Mouse (Mus musculus) lung, postnatal 14 days (tissue): Measurements from ENCODE around the gene Zfc3h1.

Experiments used
- DNase-seq: peaks from one replicate; pipeline ENCODE4 v3.0.0; 2021

Gene Zfc3h1

DNA sequence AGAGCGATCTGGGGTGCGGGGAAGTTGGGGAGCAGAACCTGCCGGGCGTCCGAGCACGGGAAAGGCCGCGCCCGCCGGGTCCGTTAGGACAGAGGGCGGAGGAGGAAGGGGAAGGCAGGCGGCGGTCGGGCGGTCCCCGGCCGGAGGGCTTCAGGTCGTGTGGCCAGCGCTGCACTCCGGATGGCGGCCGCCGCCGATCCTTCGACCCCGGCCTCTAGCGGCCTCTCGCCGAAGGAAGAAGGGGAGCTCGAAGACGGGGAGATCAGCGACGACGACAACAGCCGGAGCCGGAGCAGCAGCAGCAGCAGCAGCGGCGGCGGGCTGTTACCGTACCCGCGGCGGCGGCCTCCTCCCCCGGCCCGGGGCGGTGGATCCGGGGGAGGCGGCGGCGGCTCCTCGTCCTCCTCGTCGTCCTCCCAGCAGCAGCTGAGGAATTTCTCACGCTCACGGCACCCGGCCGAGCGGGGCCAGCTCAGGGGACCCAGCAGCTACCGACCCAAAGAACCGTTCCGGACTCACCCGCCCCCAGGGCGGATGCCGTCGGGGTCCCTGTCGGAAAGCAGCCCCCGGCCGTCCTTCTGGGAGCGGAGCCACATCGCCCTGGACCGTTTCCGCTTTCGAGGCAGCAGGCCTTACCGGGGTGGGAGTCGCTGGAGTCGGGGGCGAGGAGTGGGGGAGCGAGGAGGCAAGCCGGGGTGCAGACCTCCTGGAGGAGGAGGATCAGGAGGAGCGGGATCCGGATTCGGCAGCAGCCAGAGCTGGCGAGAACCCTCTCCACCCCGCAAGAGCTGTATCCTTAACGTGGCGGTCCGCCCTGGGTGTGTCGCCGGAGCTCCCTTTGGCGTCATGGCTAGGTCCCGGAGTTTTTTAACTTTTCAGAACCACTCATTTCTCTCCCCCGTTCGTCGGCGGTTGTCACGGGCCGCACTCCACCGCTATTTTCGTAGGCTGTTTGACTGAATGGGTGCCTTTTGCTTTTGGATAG, 551 bp downstream of the Zfc3h1 start:
- peak; percentile 63 for DNase-seq

DNA sequence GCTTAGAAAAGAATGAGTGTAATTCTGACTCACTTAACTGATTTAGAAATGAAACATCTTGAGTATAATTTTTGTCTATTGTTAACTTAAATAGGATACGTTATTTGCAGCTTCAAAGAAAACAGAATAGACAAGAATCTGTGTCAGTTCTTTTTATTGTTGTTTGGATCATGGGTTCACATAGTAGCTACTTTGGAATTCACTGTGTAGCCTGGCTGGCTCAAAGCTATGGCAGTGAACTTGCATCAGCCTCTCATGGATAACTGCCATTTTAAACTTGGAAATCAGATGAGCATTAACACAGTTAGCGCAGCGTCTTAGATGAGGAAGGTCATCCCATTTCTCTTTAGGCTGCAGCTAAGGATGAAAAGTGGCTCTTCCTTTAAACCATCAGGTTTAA, 3.1 kb downstream of the Zfc3h1 start:
- DNase-seq: no peak

DNA sequence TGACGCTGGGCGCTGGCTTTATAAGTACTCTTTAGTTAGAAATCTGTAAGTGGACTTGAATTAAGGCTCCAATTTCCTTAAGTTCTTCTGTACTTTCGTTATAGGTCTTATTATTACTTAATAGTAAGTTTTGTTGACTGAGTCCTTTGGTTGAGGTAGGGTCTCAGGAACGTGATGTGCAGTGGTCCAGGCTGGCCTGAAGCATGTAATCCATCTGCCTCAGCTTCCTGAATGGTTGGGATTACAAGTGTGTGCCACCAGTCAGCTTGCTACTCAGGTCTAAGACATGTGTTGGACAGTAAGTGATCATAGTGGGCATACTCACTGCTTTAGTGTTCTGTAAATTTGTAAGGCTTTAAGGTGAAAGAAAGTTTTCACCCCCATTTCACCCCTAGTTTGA, 6.3 kb downstream of the Zfc3h1 start:
- DNase-seq: no peak

DNA sequence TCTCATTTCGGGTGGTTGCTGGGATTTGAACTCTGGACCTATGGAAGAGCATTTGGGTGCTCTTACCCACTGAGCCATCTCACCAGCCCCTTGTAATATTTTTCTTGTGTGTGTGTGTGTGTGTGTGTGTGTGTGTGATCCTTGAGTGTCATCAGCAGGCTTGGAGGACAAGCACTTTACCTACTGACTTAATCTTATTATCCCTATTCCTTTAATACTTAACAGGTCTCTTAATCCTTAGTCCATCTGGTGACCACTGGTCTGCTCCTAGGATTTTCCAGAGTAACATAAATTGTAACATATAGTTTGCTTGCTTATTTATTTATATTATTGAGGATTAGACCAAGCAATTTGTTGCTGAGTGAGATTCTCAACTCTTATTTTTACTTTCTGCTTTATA, 7.1 kb downstream of the Zfc3h1 start:
- DNase-seq: no peak

DNA sequence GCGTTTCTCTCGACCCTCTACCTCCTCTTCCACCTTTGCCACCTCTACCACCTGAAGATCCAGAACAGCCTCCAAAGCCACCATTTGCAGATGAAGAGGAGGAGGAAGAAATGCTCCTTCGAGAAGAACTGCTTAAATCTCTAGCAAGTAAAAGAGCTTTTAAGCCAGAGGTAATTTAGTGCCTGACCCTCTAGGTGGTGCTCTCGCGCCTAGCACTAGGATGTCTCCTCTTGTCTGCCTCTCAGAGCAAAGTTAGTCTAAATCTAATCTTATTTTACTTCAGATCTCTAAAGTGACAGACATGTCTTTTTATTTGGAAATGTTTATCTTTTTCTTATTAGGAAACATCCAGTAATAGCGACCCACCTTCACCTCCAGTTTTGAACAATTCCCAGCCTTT, 21.6 kb downstream of the Zfc3h1 start:
- DNase-seq: peak; percentile 55

DNA sequence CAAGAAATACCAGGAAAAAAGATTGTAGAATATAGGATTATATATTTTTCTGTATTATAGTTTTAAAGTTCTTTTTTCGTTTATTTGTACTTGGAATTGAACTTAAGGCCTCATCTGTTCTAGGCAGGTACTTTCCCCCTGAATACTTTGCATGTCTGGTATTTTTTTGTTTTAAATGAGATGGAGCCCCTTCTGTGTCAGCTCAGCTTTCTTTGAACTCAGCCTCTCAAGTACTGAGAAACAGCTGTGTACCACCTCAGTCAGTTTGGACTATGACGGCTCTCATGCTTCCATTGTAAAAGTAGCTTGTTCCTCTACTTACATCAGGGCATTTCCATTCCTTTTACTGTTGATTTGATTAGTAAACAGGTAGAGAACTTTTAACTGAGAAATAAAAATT, 28.7 kb downstream of the Zfc3h1 start:
- DNase-seq: no peak

DNA sequence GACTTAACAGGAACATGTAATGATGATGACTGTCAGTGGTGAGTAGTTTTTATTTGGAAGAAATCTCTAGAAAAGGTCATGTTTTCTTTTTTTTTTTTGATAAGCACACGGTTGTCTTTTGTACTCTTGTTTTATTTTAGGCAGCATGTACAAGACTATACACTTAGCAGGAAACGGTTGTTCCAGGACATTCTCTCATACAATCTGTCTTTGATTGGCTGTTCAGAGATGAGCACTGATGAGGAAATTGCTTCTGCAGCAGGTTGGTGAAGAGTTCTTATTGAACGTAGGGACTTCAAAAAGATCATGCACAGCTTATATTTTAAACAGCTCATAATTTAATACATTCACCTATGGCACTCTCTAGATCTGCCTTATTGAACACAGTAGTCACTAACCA, 29.3 kb downstream of the Zfc3h1 start:
- DNase-seq: no peak

DNA sequence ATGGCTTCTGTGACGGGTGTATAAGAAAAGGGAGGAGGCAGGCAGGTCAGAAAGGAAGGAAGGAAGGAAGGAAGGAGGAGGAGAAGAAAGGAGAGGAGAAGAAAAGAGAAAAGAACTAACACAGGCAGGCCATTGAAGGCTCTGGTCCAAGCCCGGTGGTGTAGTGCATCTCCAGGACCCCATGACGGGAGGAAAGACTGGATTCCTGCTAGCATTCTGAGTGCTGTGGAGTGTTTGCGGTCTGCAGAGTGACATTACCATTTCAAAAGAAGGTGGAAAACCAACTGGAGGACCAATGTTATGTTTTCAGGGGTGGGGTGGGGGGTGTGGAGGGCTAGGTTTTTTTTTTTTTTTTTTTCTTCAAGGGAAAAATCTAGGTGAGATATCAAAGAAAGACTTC, 37.2 kb downstream of the Zfc3h1 start:
- no peak for DNase-seq

DNA sequence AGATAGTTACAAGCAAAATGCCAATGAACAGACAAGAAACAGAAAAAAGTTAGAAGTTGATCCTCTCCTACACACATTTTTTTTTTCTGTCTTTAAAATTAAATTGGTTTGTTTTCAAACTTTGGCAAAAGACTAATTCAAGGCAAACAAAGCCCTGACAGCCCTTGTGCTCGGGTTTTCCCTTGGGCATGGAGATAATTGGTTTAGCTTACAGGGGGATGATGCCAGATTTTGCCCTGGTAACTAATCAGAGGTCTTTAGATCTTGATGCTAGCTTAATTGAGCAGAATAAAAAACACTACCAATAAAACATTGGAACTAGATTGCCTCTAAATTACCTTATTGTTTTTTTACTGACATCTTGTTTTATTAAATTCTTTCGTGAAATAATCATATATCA, 40.6 kb downstream of the Zfc3h1 start:
- no peak for DNase-seq

DNA sequence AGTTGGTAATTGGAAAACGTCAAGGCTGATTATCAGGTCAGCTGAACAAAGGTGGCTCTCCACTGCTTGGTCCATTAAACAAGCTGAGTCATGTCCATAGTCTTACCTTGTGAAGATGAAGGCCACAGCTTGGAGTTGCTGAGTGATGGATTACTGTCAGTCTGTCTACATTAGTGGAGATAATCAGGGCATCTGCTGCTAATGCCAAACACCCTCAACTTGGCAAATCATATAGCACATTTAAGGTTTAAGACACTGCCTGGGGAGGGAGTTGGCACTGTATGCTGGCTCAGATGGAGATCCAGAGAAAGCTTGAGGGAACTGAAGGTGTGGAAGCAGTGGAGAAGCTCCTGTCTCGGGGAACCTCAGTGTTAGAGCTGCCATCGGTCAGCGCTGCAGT, 52.5 kb downstream of the Zfc3h1 start:
- no peak for DNase-seq

DNA sequence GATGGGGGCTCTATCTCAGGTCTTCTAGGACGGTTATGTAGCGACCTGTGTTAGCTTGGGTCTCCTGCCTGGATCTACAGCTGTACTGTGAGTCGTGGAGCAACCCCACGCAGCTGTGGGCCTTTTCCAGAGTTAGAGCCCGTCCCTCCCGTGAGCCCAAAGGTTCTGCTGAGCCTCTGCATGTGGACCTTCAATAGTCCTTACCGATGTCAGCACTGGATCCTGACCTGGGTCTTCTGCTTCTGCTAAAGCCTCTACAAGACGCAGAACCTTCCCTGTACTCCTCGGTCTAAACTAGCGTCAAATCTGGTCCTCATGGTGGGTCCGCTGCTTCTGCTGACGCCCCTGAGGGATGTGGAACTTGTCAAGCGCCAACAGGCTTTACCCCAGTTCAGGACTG, 63.9 kb downstream of the Zfc3h1 start:
- no peak for DNase-seq

DNA sequence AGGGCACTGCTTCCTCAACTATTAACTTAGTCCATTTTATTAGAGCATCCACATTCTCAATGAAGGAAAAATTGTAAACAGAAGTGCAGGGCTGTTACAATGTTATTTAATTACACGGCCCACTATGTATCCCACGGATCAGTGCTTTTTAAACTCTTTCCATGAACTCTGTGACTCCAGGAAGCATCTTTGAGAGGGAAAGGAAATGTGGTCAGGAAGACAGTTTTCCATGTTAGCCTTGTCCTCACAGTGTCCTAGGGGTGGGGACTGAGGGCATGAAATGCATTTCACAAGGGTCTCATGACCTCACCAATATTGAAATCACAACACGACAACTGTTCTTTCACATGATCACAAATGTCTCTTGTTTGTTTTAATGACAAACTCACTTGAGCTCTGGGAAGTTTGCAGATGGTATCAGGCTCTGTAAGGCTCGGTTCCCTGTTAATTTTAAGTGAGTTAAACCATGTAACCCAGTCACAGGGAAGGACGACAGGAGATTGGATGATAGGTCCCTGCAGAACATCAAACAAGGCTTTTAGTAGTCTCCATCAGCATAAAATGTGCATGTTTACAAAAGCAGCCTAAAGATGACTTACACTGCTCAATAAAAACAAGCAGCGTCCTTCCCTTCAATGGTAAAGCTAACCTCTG, 72.7 kb downstream of the Zfc3h1 start:
- no peak for DNase-seq

DNA sequence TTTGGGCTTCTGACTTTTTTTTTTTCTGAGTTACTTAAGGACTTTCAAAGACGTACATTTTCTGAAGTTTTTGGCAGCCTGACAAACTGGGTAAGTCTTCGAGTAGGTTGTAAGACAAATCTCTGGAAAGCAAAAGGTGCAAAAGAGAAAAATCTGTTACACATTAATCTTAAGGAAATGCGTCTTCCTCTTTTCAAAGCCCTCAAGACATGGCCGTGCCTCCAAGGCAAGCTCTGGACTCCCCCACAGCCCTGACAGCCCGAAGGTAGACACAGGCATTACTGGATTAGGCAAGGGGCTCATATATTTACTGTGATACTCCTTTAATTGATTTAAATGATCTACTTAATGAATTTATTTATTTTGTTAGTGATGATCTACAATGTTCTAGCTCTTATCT, 77.9 kb downstream of the Zfc3h1 start:
- DNase-seq: no peak

DNA sequence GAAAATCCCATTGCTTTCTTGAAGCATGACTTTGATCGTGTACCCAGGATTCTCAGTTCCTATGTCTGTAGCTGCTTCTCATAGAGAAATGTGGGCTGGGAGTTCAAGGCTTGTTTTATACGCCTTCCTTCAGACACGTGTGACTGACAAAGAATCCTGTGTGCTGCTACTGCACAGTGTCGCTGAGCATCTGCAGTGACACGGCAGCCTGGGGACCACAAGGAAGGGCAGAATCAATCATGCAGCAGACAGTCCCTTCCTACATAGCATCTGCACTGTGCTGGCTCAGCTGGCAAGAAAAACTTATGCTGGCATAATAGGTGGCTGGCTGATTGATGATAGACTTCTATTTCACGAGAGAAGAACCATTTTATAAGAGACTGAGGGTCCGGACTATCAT, 80.3 kb downstream of the Zfc3h1 start:
- no peak for DNase-seq

DNA sequence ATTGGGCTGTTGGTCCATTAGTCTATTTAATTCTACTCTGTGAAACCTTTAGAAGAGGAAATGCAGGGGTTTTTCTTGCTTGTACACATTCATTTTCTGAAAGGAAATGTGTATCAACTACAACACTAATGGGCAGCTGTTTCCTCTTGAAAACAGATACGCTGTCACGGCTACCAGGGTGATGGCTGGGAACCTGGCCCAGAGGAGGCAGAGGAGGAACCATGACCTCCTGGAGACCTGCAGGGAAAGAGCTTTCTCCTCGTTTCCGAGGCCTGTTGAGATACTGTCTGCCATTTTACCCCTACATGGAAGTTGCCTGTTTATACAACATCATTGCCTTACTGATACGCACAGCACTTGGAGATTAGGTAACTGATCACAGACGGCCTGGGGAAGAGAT, 81.0 kb downstream of the Zfc3h1 start:
- no peak for DNase-seq

DNA sequence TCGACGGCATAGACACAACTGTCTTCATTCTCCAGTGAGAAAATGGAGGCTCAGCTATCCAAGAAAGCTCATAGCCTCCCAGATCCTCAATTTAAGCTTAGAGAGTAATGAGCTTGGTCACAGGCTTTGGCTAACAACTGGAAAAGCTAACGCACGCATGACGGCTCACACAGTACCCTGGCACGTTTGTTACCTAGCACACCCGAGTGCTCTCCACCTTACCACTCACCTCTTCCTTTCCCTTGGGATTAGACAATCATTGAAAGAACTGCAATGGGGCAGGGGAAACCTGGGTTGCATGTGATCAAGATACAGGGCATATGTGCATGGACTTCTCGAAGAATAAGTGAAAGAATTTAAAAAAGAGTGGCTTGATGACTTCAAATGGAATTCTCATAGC, 83.2 kb downstream of the Zfc3h1 start:
- DNase-seq: no peak

DNA sequence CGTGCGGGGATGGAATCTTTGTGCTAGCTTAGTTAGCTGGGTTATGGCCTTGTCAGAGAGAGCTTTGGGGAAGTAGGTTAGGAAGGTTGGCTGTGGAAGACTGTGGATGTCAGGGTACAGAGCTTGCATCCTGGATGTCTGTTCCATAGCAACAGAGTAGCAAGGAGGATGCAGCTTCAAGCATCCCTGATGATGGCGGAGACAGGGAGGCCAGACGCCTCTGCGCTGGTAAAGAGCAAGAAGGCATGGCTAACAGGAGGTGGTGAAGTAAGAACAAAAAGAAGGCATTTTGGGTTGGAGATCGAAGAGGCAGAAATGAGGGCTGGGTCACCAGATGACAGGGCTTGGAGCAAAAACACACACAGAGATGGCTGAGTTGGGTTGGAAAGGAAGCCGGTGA, 83.9 kb downstream of the Zfc3h1 start:
- no peak for DNase-seq

DNA sequence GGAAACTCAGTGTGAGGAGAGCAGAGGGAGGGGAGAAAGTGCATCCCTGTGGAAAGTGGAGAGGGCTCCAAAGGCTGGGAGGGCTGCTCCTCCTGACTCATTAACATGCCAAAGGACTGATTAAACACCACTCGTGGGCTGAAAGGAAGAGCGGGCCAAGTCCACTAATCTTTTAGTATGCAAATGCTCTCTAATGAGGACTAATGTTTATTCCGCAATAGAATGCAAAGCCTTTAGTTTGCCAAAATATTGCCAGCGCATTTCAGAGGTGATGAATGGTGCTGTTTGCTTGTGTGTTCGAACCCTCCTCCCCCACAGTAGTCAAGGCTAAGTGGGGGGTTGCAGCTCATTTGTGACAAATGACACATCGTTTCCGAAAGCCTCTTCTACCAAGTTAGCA, 84.3 kb downstream of the Zfc3h1 start:
- no peak for DNase-seq

DNA sequence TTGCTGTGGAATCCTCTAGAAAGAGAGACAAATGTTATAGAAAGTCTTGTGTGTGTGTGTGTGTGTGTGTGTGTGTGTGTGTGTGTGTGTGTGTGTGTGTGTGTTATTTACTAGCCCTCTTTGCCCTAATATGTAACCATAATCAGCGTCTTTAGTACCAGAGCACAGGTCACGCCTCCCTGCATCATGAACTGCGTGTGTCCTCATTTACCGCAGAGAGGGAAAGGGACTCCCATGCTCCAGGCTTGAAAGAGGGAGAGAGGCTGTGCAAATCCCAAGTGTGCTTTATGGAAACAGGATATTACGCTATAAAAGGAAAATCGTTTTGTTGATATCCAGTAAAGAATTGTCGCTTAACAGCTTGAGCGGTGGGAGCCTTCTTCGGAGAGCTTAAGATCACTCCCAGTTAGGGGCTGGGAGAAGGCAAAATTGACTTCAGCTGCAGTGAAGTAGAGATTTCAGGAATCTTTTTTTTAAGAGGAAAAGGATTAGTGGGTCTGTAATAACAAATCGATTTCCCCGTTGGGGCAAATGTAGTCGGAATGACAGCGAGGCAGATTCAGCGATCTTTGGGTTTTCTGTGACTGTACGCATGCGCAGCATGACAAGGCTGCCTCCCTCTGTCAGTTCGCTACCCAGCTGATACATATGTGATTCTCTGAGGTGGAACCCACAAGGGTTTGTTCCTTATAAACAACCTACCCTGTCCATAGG, 86.0 kb downstream of the Zfc3h1 start:
- DNase-seq: no peak

DNA sequence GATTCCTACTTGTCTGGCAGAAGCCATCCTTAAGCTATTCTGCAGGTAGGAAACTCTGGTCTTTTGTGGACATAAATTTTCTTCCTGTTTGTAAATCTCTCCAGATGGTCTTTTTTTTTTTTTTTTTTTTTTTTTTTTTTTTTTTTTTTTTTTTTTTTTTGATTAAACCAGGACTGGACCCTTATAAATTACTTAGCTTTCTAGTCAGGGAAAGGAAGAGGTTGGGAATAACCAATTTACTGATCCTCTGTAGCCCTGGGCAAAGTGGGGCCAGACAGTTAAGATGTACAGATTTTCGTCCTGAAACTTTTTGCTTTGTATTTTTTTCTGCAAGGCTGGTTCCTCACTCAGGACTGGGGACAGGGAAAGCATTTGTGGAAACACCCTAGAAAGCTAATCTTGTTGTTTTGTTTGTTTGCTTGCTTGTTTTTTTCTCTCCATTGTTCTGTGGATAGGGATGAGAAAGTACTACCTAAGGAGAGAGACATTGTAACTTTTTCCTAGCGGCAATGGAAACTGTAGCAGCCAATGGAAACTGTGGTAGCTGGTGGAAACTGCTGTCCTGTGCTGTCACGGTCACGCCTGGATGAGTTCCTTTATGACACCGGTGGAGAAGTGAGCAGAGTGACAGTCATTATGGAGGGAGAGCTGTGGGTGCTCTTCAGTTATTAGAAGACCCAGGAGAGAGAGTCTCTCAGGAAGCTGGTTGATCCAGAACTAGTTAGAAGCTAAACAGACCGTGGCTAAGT, 88.6 kb downstream of the Zfc3h1 start:
- DNase-seq: no peak

DNA sequence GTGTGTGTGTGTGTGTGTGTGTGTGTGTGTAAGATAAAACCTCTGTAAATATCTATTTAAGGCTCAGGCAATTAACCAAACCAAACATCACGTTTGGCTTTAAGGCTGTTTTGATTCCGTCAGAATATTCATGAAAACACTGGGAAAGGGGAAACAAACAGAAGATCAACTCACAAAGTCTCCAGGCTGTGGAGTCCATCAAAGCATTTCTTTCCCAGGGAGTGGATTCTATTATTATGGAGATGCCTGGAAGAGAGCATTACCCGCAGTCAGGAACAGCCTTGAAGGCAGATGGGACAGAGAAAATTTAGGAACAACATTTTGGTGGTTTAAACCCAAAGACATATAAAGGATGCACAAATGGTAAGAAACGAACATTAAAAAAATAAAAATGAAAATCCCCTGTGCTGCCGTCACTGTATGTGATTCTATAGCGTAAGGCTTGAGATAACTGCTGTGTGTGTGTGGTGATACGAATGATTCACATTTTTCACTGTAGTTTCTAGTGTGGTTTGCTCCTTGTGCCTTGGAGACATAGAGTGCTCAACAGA, 90.3 kb downstream of the Zfc3h1 start:
- DNase-seq: no peak

DNA sequence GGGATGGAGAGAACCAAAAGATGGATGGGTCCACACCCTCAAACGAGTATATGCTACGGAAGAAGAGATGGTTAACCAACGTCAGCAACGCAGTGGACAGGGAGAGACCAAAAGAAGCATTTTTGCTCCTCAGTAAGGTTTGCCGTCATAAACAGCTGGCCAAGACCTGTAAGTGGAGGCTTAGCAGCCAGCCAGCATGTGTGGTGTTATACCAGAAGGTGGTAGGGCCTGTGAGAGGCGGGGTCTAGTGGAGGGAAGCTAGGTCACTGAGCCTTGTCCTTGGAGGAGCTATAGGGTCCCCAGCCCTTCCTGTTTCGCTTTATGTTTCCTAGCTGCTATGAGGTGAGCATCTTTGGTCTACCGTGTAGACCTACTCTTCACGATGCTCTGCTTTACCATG, 91.7 kb downstream of the Zfc3h1 start:
- no peak for DNase-seq
